16 mouse cellular contexts compared by ENCODE assay signal in genomic region chr6:59068187-59068586, GRCm38 (mm10). TPM values are rescaled to one million over a fixed set of nuclear protein-coding genes. Genes with fewer than 3 reads are reported as not detected.
A peak's percentile ranks its signal among the peaks of the same experiment; 100 is the strongest.
DNase-seq lines count a peak whose midpoint lies in the region; ATAC-seq lines count a peak whose summit lies in the region.
"Had no signal": no experiment of that assay in that cellular context is flagged by ENCODE, and none has a peak within 500 bp of the region (broad histone marks: within the 10 kb centered on the region; RNA-seq: fewer than 3 reads in every experiment).

No protein-coding gene starts in this region.

- WGBS in heart, embryonic 12.5 days, result 82% methylated on average over 5 of the region's 5 CpGs

- no peaks in the 10 kb centered on the region for H3K27me3 ChIP-seq in heart, embryonic 12.5 days (replicated peaks)
- H3K27me3 ChIP-seq: embryonic facial prominence, embryonic 15.5 days; liver, embryonic 13.5 days had no signal

- peak; percentile 35 for DNase-seq in adrenal gland, postnatal 10 days
- DNase-seq in adrenal gland, adult 18-20 months (ENCODE audit: low spot score in 2 of 2), result no peak
- DNase-seq in heart, adult 9 months (ENCODE audit: low spot score in 2 of 2), result peak; percentile 34 to 51
- DNase-seq in fibroblast of lung, adult 2 months (ENCODE audit: low read depth), result peak; percentile 52
- peak; percentile 35 for DNase-seq in lung, postnatal 10 days
- DNase-seq in thymus, postnatal 25 days, result no peak
- no peak for DNase-seq in spleen, postnatal 14 days (ENCODE audit: low spot score in 2 of 2)
- DNase-seq: cerebellum, adult 18-20 months; kidney, adult 2 months; kidney, postnatal 4 days; liver, embryonic 13.5 days had no signal

- no peak overlapping the region for H3K9ac ChIP-seq in heart, embryonic 12.5 days
- H3K9ac ChIP-seq: embryonic facial prominence, embryonic 15.5 days; liver, embryonic 13.5 days had no signal

- no peaks in the 10 kb centered on the region for H3K4me1 ChIP-seq in heart, embryonic 12.5 days (replicated peaks)
- H3K4me1 ChIP-seq: embryonic facial prominence, embryonic 15.5 days; liver, embryonic 13.5 days had no signal

- H3K4me3 ChIP-seq in heart, embryonic 12.5 days, result no peak overlapping the region
- H3K4me3 ChIP-seq: embryonic facial prominence, embryonic 15.5 days; liver, embryonic 13.5 days had no signal

- ATAC-seq in heart, embryonic 12.5 days (ENCODE audit: insufficient number of reproducible peaks, low FRiP score), result no peak
- ATAC-seq: forebrain, embryonic 14.5 days; midbrain, embryonic 16.5 days had no signal

- H3K27ac ChIP-seq in heart, embryonic 12.5 days (ENCODE audit: poor library complexity, severe bottlenecking), result no peak overlapping the region
- H3K27ac ChIP-seq: embryonic facial prominence, embryonic 15.5 days; liver, embryonic 13.5 days had no signal

- no peaks in the 10 kb centered on the region for H3K9me3 ChIP-seq in heart, embryonic 12.5 days (replicated peaks)
- H3K9me3 ChIP-seq: embryonic facial prominence, embryonic 15.5 days; liver, embryonic 13.5 days had no signal

- H3K4me2 ChIP-seq in heart, embryonic 12.5 days, result no peak overlapping the region
- H3K4me2 ChIP-seq: embryonic facial prominence, embryonic 15.5 days; liver, embryonic 13.5 days had no signal

- H3K36me3 ChIP-seq in heart, embryonic 12.5 days, result no peaks in the 10 kb centered on the region
- H3K36me3 ChIP-seq: embryonic facial prominence, embryonic 15.5 days; liver, embryonic 13.5 days had no signal

RNA-seq across cellular contexts. Expression of gene Fam13a, which starts 43.8 kb away (rescaled TPM):
- 100 to 1,000 TPM; 110 to 111 TPM for total RNA-seq in adrenal gland, postnatal 10 days (2021)
- 10 to 100 TPM; 50.7 to 60.7 TPM for total RNA-seq in adrenal gland, adult 18-20 months (2021)
- polyA plus RNA-seq in heart, embryonic 12.5 days (2016; fragmentation: Nextera tagmentation; extraction: Ambion mirVana), result 6.2 and 6.8 TPM in 2 replicates
- total RNA-seq: megakaryocyte, adult 5-6 weeks had no signal

Comparison
In these comparisons a context has a peak if more than half of its experiments do, and no peak if none do; other contexts are left out.
1. DNase-seq: peak in adrenal gland, postnatal 10 days (single experiment), heart, adult 9 months (2 of 2), fibroblast of lung, adult 2 months (single experiment) and lung, postnatal 10 days (single experiment); none in adrenal gland, adult 18-20 months (0 of 2), thymus, postnatal 25 days (single experiment) and spleen, postnatal 14 days (0 of 2).